Mouse (Mus musculus) midbrain, embryonic 13.5 days (tissue): ENCODE data around the gene Farsa. TPM values are rescaled to one million over a fixed set of nuclear protein-coding genes. Genes with fewer than 3 reads are reported as not detected.
A peak's percentile ranks its signal among the peaks of the same experiment; 100 is the strongest.

ENCODE experiments used
- microRNA-seq: library from miRNA; unstranded; fragments of <30 nt; microRNA quantifications from one replicate; pipeline ENCODE4, GENCODE M21; 2016
- polyA plus RNA-seq: library from polyadenylated mRNA; unstranded; fragments of >200 nt; fragmentation: Nextera tagmentation; extraction: Ambion mirVana; gene quantifications from 2 replicates; pipeline ENCODE4 v1.2.1, GENCODE M21; 2015

The Farsa gene
- polyA plus RNA-seq, 1 experiment from 2014 or later = 122 TPM

Small RNAs within 50 kb of the gene (microRNA-seq; reads per million reads assigned to microRNA genes)
- 3.7 reads per million, percentile 14 among the genes with 10 or more reads in this experiment for gene Mir7069

Other genes starting within 250 kb of the Farsa start
- gene Ier2, start 194.1 kb upstream of the Farsa start, polyA plus RNA-seq = 20.0 and 26.3 TPM in 2 replicates
- 50.1 and 55.7 TPM in 2 replicates for gene Trmt1, start 170.7 kb upstream of the Farsa start, polyA plus RNA-seq
- 16.8 and 17.3 TPM in 2 replicates for gene Nacc1, start 169.1 kb upstream of the Farsa start, polyA plus RNA-seq
- gene Lyl1, start 155.5 kb upstream of the Farsa start, polyA plus RNA-seq = 2.1 and 2.4 TPM in 2 replicates
- gene G430095P16Rik, start 134.0 kb upstream of the Farsa start, polyA plus RNA-seq = 1.3 and 1.9 TPM in 2 replicates
- 22.4 and 28.4 TPM in 2 replicates for gene Nfix, start 56.6 kb upstream of the Farsa start, polyA plus RNA-seq
- gene Dand5, start 34.2 kb upstream of the Farsa start, polyA plus RNA-seq = 8.8 and 8.9 TPM in 2 replicates
- 34.5 and 36.3 TPM in 2 replicates for gene Gadd45gip1, start 25.5 kb upstream of the Farsa start, polyA plus RNA-seq
- 84.8 and 88.8 TPM in 2 replicates for gene Rad23a, start 16.3 kb upstream of the Farsa start, polyA plus RNA-seq
- 599 and 642 TPM in 2 replicates for gene Calr, start 10.1 kb upstream of the Farsa start, polyA plus RNA-seq
- 23.6 and 24.8 TPM in 2 replicates for gene Syce2, start 15.1 kb downstream of the Farsa start, polyA plus RNA-seq
- gene Gcdh, start 36.9 kb downstream of the Farsa start, polyA plus RNA-seq = 31.7 and 34.3 TPM in 2 replicates
- 0.55 and 0.97 TPM in 2 replicates for gene Klf1, start 44.9 kb downstream of the Farsa start, polyA plus RNA-seq
- 6.0 and 6.2 TPM in 2 replicates for gene Dnase2a, start 51.6 kb downstream of the Farsa start, polyA plus RNA-seq
- gene Mast1, start 80.4 kb downstream of the Farsa start, polyA plus RNA-seq = 55.6 and 56.1 TPM in 2 replicates
- gene Rtbdn, start 90.0 kb downstream of the Farsa start, polyA plus RNA-seq = 1.9 and 2.7 TPM in 2 replicates
- gene Gm49661, start 112.4 kb downstream of the Farsa start, polyA plus RNA-seq = not detected in 2 replicates
- 1,603 and 1,658 TPM in 2 replicates for gene Prdx2, start 112.6 kb downstream of the Farsa start, polyA plus RNA-seq
- 66.5 and 68.6 TPM in 2 replicates for gene Rnaseh2a, start 112.8 kb downstream of the Farsa start, polyA plus RNA-seq
- 3.5 and 6.1 TPM in 2 replicates for gene Junb, start 121.7 kb downstream of the Farsa start, polyA plus RNA-seq
- gene Hook2, start 133.6 kb downstream of the Farsa start, polyA plus RNA-seq = 23.5 and 23.8 TPM in 2 replicates
- gene Best2, start 157.5 kb downstream of the Farsa start, polyA plus RNA-seq = not detected in 2 replicates
- gene Asna1, start 168.3 kb downstream of the Farsa start, polyA plus RNA-seq = 151 and 154 TPM in 2 replicates
- gene Trir, start 169.8 kb downstream of the Farsa start, polyA plus RNA-seq = 135 and 153 TPM in 2 replicates
- gene Tnpo2, start 179.9 kb downstream of the Farsa start, polyA plus RNA-seq = 51.7 and 56.8 TPM in 2 replicates
- gene Fbxw9, start 203.1 kb downstream of the Farsa start, polyA plus RNA-seq = 61.7 and 64.3 TPM in 2 replicates
- 0.83 TPM in 1 of 2 replicates, not detected in the other for gene Gm5741, start 211.0 kb downstream of the Farsa start, polyA plus RNA-seq
- gene Dhps, start 214.8 kb downstream of the Farsa start, polyA plus RNA-seq = 90.0 and 93.2 TPM in 2 replicates
- gene Wdr83os, start 223.8 kb downstream of the Farsa start, polyA plus RNA-seq = 134 and 137 TPM in 2 replicates
- 64.1 and 68.8 TPM in 2 replicates for gene Wdr83, start 224.3 kb downstream of the Farsa start, polyA plus RNA-seq
- gene Man2b1, start 226.3 kb downstream of the Farsa start, polyA plus RNA-seq = 16.6 and 17.3 TPM in 2 replicates